Mouse (Mus musculus): Measurements from ENCODE around the gene Slc41a2. TPM values are rescaled to one million over a fixed set of nuclear protein-coding genes. Genes with fewer than 3 reads are reported as not detected.

Gene Slc41a2
- polyA plus RNA-seq, 2 experiments, result 1.7 to 2.3 TPM

GRCm38 (mm10) chr10:83198692-83199091 is 139.0 kb downstream of the Slc41a2 start:
- Histone ChIP-seq H3K27ac (replicated peaks; ENCODE audit: low read depth, low read length) (no peak overlapping the region), H3K27me3 (ENCODE audit: control insufficient read depth, insufficient read depth, low read length) (no peaks in the 10 kb centered on the region), H3K4me3 (replicated peaks; ENCODE audit: low read length) (no peak overlapping the region), H3K9ac (ENCODE audit: low read depth, low read length, severe bottlenecking) (no peak overlapping the region), H3K4me2 (replicated peaks; ENCODE audit: low read depth, low read length, severe bottlenecking) (no peak overlapping the region), H3K36me3 (ENCODE audit: control insufficient read depth, insufficient read depth, low read length) (no peaks in the 10 kb centered on the region), H3K9me3 (ENCODE audit: control insufficient read depth, low read length) (no peaks in the 10 kb centered on the region), H3K4me1 (ENCODE audit: control insufficient read depth, insufficient read depth, low read length) (no peaks in the 10 kb centered on the region)
- no peak for TF ChIP-seq POLR2A (IDR thresholded peaks at IDR 0.05; ENCODE audit: borderline replicate concordance, extremely low read depth, insufficient read depth, insufficient read length)
- 86% methylated on average over 5 of the region's 5 CpGs for WGBS
- ATAC-seq (ENCODE audit: low FRiP score, low read depth) (no peak), DNase-seq (ENCODE audit: low spot score) (no peak)

- Histone ChIP-seq H3K36me3 (ENCODE audit: control insufficient read depth, insufficient read depth, low read length) (no peaks in the 10 kb centered on the region), H3K27me3 (ENCODE audit: control insufficient read depth, insufficient read depth, low read length) (no peaks in the 10 kb centered on the region), H3K27ac (replicated peaks; ENCODE audit: low read depth, low read length) (no peak overlapping the region), H3K9ac (ENCODE audit: low read depth, low read length, severe bottlenecking) (no peak overlapping the region), H3K4me3 (replicated peaks; ENCODE audit: low read length) (no peak overlapping the region), H3K4me2 (replicated peaks; ENCODE audit: low read depth, low read length, severe bottlenecking) (no peak overlapping the region), H3K4me1 (ENCODE audit: control insufficient read depth, insufficient read depth, low read length) (no peaks in the 10 kb centered on the region), H3K9me3 (ENCODE audit: control insufficient read depth, low read length) (no peaks in the 10 kb centered on the region)
- ATAC-seq (ENCODE audit: low FRiP score, low read depth) (no peak), DNase-seq (ENCODE audit: low spot score) (peak; percentile 41)
- TF ChIP-seq POLR2A (IDR thresholded peaks at IDR 0.05; ENCODE audit: borderline replicate concordance, extremely low read depth, insufficient read depth, insufficient read length), result no peak
- 52% methylated on average over 11 of the region's 11 CpGs for WGBS
Measured at GRCm38 (mm10) chr10:83197690-83198336, 139.9 kb downstream of the Slc41a2 start.

DNA sequence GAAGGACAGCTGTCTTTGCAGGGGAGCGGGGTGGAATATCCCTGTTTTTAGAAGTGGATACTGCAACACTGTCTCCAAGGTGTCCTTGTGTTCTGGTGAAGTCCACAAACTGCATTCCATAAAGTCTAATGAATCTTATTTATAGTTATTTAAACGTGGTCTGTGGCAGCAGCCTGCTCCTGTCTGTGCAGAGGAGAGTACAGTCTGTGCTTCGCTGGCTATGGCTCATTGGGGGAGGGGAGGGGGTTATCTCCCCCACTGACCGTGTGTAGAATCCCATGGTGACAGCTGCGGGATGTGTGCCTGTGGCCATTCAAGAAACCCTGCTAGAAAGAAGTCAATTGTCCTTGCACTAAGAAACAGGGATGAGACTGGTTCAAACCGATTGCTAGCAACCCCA is 145.7 kb downstream of the Slc41a2 start:
- no peaks in the 10 kb centered on the region for H3K27me3 ChIP-seq (ENCODE audit: control insufficient read depth, insufficient read depth, low read length)
- H3K9me3 ChIP-seq (ENCODE audit: control insufficient read depth, low read length), result no peaks in the 10 kb centered on the region
- no peak overlapping the region for H3K27ac ChIP-seq (replicated peaks; ENCODE audit: low read depth, low read length)
- no peak overlapping the region for H3K4me2 ChIP-seq (replicated peaks; ENCODE audit: low read depth, low read length, severe bottlenecking)
- no peaks in the 10 kb centered on the region for H3K4me1 ChIP-seq (ENCODE audit: control insufficient read depth, insufficient read depth, low read length)
- WGBS, result 63% methylated on average over 6 of the region's 6 CpGs
- ATAC-seq (ENCODE audit: low FRiP score, low read depth) (peak; percentile 72), DNase-seq (ENCODE audit: low spot score) (no peak)
- no peak for TF ChIP-seq POLR2A (IDR thresholded peaks at IDR 0.05; ENCODE audit: borderline replicate concordance, extremely low read depth, insufficient read depth, insufficient read length)
- no peak overlapping the region for H3K9ac ChIP-seq (ENCODE audit: low read depth, low read length, severe bottlenecking)
- H3K4me3 ChIP-seq (replicated peaks; ENCODE audit: low read length), result no peak overlapping the region
- H3K36me3 ChIP-seq (ENCODE audit: control insufficient read depth, insufficient read depth, low read length), result peaks cover 8% of the 10 kb centered on the region; the same call in 1 of the 2 replicates

DNA sequence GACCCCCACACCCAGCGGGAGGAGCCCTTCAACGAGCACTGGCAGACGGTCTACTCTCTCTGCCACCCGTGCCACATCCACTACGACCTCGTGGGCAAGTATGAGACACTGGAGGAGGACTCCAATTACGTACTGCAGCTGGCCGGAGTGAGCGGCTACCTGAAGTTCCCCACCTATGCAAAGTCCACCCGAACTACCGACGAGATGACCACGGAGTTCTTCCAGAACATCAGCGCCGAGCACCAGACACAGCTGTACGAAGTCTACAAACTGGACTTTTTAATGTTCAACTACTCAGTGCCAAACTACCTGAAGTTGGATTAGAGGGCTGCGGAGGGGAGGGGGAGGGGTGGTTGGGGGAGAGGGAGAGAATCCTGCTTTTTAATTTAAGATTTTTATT is 146.2 kb downstream of the Slc41a2 start:
- no peak overlapping the region for H3K9ac ChIP-seq (ENCODE audit: low read depth, low read length, severe bottlenecking)
- H3K4me1 ChIP-seq (ENCODE audit: control insufficient read depth, insufficient read depth, low read length), result no peaks in the 10 kb centered on the region
- no peak overlapping the region for H3K4me3 ChIP-seq (replicated peaks; ENCODE audit: low read length)
- H3K9me3 ChIP-seq (ENCODE audit: control insufficient read depth, low read length), result no peaks in the 10 kb centered on the region
- no peaks in the 10 kb centered on the region for H3K27me3 ChIP-seq (ENCODE audit: control insufficient read depth, insufficient read depth, low read length)
- ATAC-seq (ENCODE audit: low FRiP score, low read depth) (no peak), DNase-seq (ENCODE audit: low spot score) (no peak)
- H3K4me2 ChIP-seq (replicated peaks; ENCODE audit: low read depth, low read length, severe bottlenecking), result no peak overlapping the region
- H3K27ac ChIP-seq (replicated peaks; ENCODE audit: low read depth, low read length), result no peak overlapping the region
- TF ChIP-seq POLR2A (IDR thresholded peaks at IDR 0.05; ENCODE audit: borderline replicate concordance, extremely low read depth, insufficient read depth, insufficient read length), result no peak
- H3K36me3 ChIP-seq (ENCODE audit: control insufficient read depth, insufficient read depth, low read length), result peaks cover 8% of the 10 kb centered on the region; the same call in 1 of the 2 replicates
- 97% methylated on average over 17 of the region's 17 CpGs for WGBS

DNA sequence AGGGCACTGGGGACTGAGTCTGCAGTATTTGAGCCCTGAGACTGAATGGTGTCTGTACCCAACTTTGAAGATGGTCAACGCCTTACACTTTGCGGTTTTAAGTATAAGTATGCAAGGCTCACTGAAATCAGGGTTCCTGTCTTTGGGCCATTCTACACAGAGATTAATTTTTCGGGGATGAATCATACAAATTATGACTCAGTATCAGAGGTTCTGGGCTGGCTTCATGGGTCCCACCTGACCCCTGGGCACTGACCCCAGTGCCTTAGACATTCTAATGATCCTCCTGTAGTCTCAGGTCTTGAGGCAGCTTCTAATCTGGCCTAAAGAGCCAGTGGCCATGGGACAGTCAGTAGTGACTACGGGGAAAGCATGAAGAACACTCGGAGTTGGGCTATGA is 148.6 kb downstream of the Slc41a2 start:
- no peak for TF ChIP-seq POLR2A (IDR thresholded peaks at IDR 0.05; ENCODE audit: borderline replicate concordance, extremely low read depth, insufficient read depth, insufficient read length)
- Histone ChIP-seq H3K9me3 (ENCODE audit: control insufficient read depth, low read length) (no peaks in the 10 kb centered on the region), H3K4me3 (replicated peaks; ENCODE audit: low read length) (no peak overlapping the region), H3K4me2 (replicated peaks; ENCODE audit: low read depth, low read length, severe bottlenecking) (no peak overlapping the region), H3K27ac (replicated peaks; ENCODE audit: low read depth, low read length) (no peak overlapping the region), H3K27me3 (ENCODE audit: control insufficient read depth, insufficient read depth, low read length) (no peaks in the 10 kb centered on the region), H3K9ac (ENCODE audit: low read depth, low read length, severe bottlenecking) (no peak overlapping the region), H3K4me1 (ENCODE audit: control insufficient read depth, insufficient read depth, low read length) (peaks cover 8% of the 10 kb centered on the region), H3K36me3 (ENCODE audit: control insufficient read depth, insufficient read depth, low read length) (peaks cover 8% of the 10 kb centered on the region; the same call in 1 of the 2 replicates)
- DNase-seq (ENCODE audit: low spot score) (no peak), ATAC-seq (ENCODE audit: low FRiP score, low read depth) (no peak)
- WGBS, result 94% methylated on average over 5 of the region's 5 CpGs
